Mouse (Mus musculus) lung, embryonic 15.5 days (tissue): Measurements from ENCODE around the gene Cldn13. TPM values are rescaled to one million over a fixed set of nuclear protein-coding genes. Genes with fewer than 3 reads are reported as not detected.

Source experiments
- ATAC-seq: fragments of 200-750 bp; cut with Nextera tagmentation; 2 replicates; pipeline ENCODE4 v1.8.0; 2017; ENCODE audit warnings: moderate number of reproducible peaks, borderline replicate concordance; ENCODE audit not compliant: low FRiP score, low TSS enrichment; ENCODE audit errors: extremely low read depth
- H3K27ac ChIP-seq: fragments of 300-500 bp; sonication (generic); 2 replicates; pipeline ENCODE4 v1.5.1; 2015; ENCODE audit warnings: moderate library complexity, mild to moderate bottlenecking, inconsistent platforms
- H3K27me3 ChIP-seq: fragments of 300-500 bp; sonication (generic); 2 replicates; pipeline ENCODE4 v1.6.1; 2015; ENCODE audit warnings: inconsistent platforms
- H3K36me3 ChIP-seq: fragments of 300-500 bp; sonication (generic); 2 replicates; pipeline ENCODE4 v1.6.1; 2015; ENCODE audit warnings: inconsistent platforms
- H3K4me1 ChIP-seq: fragments of 300-500 bp; sonication (generic); 2 replicates; pipeline ENCODE4 v1.6.1; 2015; ENCODE audit warnings: inconsistent platforms
- H3K4me2 ChIP-seq: fragments of 300-500 bp; sonication (generic); 2 replicates; pipeline ENCODE4 v1.6.1; 2015; ENCODE audit warnings: inconsistent platforms, mild to moderate bottlenecking, moderate library complexity
- H3K4me3 ChIP-seq: fragments of 300-500 bp; sonication (generic); 2 replicates; pipeline ENCODE4 v1.5.1; 2015; ENCODE audit warnings: mild to moderate bottlenecking, inconsistent platforms
- H3K9ac ChIP-seq: fragments of 300-500 bp; sonication (generic); 2 replicates; pipeline ENCODE4 v1.6.1; 2015; ENCODE audit warnings: inconsistent platforms
- H3K9me3 ChIP-seq: fragments of 300-500 bp; sonication (generic); 2 replicates; pipeline ENCODE4 v1.6.1; 2016; ENCODE audit warnings: inconsistent platforms
- WGBS: fragments of 180-500 bp; shearing (Covaris S2); methylation state at CpG from one replicate; pipeline ENCODE4 v1.1.7; 2015; 5-methylcytosine and 5-hydroxymethylcytosine counted together
- polyA plus RNA-seq: library from polyadenylated mRNA; unstranded; fragments of >200 nt; fragmentation: Nextera tagmentation; extraction: Ambion mirVana; gene quantifications from 2 replicates; pipeline ENCODE4 v1.2.1, GENCODE M21; 2015

Gene Cldn13
- polyA plus RNA-seq, 1 experiment from 2014 or later: 0.65 TPM

DNA sequence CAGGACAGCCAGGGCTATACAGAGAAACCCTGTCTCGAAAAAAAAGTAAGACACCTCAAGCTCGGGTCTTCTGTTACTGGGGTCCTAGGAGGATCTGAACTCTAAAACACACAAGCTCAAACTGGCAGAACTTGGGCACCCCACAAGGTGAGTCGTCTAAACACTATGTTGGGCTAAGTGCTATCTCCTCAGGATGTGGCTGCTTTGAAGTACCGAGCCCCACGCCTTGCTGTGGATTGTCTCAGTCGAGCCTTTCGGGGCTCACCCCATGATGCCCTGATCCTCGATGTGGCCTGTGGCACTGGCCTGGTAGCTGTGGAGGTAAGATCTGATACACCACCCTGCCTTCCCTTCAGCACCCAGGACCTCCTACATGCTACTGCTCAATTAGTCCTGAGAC, 18.0 kb upstream of the Cldn13 start:
- peaks cover 13% of the 10 kb centered on the region; the same call in 1 of the 2 replicates for H3K4me1 ChIP-seq
- H3K27me3 ChIP-seq: no peaks in the 10 kb centered on the region
- no peak for ATAC-seq
- 89% methylated on average over 8 of the region's 8 CpGs for WGBS
- peak overlapping the region; percentile 89 for H3K4me2 ChIP-seq
- no peaks in the 10 kb centered on the region for H3K9me3 ChIP-seq
- no peak overlapping the region for H3K27ac ChIP-seq
- no peaks in the 10 kb centered on the region for H3K36me3 ChIP-seq
- peak overlapping the region; percentile 91; the same call in 1 of the 2 replicates for H3K4me3 ChIP-seq
- H3K9ac ChIP-seq: no peak overlapping the region

DNA sequence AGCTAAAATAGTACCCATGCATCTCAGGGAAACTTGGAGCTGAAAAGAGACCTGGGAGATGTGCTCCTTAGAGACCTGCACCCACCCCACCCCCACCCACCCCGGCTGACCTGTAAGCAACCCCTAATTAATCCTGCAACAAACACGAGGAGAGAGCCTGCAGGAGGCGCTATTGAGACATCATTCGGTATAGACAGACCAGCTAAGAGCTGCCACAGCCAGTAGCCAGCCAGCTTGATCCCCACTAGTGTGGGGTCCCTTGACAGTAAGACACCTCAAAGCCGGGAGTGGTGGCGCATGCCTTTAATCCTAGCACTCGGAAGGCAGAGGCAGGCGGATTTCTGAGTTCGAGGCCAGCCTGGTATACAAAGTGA, 17.6 kb upstream of the Cldn13 start:
- H3K4me1 ChIP-seq: peaks cover 13% of the 10 kb centered on the region; the same call in 1 of the 2 replicates
- no peaks in the 10 kb centered on the region for H3K36me3 ChIP-seq
- peak overlapping the region; percentile 91 for H3K4me3 ChIP-seq
- peak overlapping the region; percentile 81; the same call in 1 of the 2 replicates for H3K27ac ChIP-seq
- peak; percentile 32; the same call in 1 of the 2 replicates for ATAC-seq
- peak overlapping the region; percentile 89 for H3K4me2 ChIP-seq
- H3K9ac ChIP-seq: peak overlapping the region; percentile 77; the same call in 1 of the 2 replicates
- H3K9me3 ChIP-seq: no peaks in the 10 kb centered on the region
- 44% methylated on average over 9 of the region's 9 CpGs for WGBS
- H3K27me3 ChIP-seq: no peaks in the 10 kb centered on the region

DNA sequence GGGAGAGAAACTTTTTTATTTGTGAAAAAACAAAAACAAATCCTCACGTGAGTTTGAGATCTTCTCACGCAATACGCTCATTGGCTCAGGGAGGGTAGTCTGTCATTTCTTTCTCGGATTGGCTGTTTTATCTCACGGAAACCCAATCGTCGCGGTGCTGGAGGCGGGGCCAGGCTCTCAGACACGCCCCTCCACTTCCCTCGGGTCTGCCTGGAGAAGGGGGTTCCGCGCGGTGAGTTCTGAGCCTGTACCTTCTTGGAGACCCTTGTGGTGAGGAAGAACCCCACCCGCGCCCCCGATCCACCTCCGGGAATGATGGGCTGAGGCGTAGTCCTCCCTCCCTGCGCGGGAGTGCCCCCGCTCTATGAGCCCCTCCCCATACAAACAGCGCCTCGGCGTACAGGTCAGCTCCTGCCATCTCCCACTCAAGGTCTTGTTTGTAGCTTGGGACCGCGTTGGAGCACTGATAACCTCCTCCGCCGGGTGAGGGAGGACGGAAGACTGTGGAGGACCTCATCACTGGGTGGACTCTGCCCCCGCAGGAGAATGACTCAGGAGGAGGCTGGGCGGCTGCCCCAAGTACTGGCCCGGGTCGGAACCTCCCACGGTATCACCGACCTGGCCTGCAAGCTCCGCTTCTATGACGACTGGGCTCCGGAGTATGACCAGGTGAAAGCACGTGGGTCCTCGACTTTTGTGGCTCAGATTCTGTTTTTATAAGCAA, 17.0 kb upstream of the Cldn13 start, which contains the start of gene Mettl27:
Gene Mettl27, plus strand, starts transcription at position 190 of the 724 bp plus-strand sequence.
- H3K4me2 ChIP-seq: peak within 1 kb of the TSS; percentile 89
- ATAC-seq: peak; percentile 96
- H3K4me3 ChIP-seq: peak within 1 kb of the TSS; percentile 91
- H3K27ac ChIP-seq: peak within 1 kb of the TSS; percentile 81
- no peaks in the 10 kb centered on the region for H3K9me3 ChIP-seq
- under 1% methylated on average over 41 of the region's 41 CpGs for WGBS
- no peaks in the 10 kb centered on the region for H3K36me3 ChIP-seq
- no peaks in the 10 kb centered on the region for H3K27me3 ChIP-seq
- peaks cover 13% of the 10 kb centered on the region; the same call in 1 of the 2 replicates for H3K4me1 ChIP-seq
- peak within 1 kb of the TSS; percentile 77 for H3K9ac ChIP-seq

DNA sequence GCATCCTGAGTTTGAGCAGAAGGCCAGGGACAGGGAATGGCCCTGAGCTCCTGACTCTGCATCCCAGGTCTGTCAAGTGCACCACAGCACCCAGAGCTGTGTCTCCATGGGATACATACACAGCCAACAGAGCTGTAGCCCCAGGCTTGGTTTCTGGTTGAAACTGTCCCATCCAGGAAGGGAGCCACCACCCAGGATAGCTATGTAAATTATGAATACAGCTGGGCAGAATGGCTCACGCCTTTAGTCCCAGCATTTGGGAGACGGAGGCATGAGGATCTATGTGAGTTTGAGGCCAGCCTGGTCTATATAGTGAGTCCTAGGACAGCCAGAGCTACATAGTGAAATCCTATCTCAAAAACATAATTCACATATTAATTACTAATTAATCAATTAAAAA, 14.7 kb upstream of the Cldn13 start:
- no peaks in the 10 kb centered on the region for H3K9me3 ChIP-seq
- H3K27ac ChIP-seq: no peak overlapping the region
- peaks cover 13% of the 10 kb centered on the region; the same call in 1 of the 2 replicates for H3K4me1 ChIP-seq
- no peak overlapping the region for H3K4me2 ChIP-seq
- no peak overlapping the region for H3K9ac ChIP-seq
- no peaks in the 10 kb centered on the region for H3K36me3 ChIP-seq
- H3K27me3 ChIP-seq: no peaks in the 10 kb centered on the region
- ATAC-seq: no peak
- no peak overlapping the region for H3K4me3 ChIP-seq
- 86% methylated on average over 2 of the region's 2 CpGs for whole genome bisulfite sequencing

DNA sequence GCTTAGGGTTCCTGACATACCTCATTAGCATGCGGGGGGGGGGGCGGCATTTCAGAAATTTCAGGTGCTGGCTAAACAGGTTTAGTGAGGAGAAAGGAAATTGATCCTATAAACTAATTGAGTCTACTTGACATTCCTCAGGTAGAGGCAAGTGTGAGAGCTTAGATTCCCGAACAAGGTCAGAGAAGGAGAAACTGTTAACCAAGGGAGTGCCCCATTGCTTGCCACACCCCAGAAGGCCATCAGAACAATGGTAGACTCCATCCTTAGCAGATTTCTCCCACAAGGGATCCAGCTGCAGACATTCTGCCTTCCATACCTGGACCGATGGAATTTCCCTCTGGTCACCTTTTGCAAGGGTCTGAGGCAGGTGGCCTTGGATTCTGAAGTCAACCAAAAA, 11.4 kb upstream of the Cldn13 start:
- Histone ChIP-seq H3K27me3 (no peaks in the 10 kb centered on the region), H3K4me3 (no peak overlapping the region), H3K36me3 (no peaks in the 10 kb centered on the region), H3K9me3 (no peaks in the 10 kb centered on the region), H3K9ac (no peak overlapping the region), H3K4me1 (0 out of 2 replicates have a peak, but pooled peaks cover 4% of the 10 kb centered on the region), H3K4me2 (no peak overlapping the region), H3K27ac (no peak overlapping the region)
- ATAC-seq: no peak
- 67% methylated on average over 4 of the region's 4 CpGs for WGBS

DNA sequence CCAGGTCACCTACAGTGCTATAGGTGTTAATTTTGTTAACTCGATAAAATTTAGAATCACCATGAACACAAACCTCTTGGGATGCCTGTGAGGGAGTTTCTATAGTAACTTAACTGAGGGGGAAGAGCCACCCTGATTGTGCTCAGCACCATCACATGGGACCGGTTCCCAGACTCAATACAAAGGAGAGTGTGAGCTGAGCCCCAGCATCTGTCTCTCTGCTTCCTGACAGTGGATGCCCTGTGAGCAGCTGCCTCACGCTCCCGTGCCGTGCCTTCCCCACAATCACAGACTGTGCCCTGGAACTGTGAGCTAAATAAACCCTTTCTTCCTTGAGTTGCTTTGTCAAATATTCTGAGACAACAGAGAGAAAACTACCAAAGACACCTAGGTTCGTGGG, 7.8 kb upstream of the Cldn13 start:
- no peak for ATAC-seq
- 41% methylated on average over 6 of the region's 6 CpGs for WGBS

DNA sequence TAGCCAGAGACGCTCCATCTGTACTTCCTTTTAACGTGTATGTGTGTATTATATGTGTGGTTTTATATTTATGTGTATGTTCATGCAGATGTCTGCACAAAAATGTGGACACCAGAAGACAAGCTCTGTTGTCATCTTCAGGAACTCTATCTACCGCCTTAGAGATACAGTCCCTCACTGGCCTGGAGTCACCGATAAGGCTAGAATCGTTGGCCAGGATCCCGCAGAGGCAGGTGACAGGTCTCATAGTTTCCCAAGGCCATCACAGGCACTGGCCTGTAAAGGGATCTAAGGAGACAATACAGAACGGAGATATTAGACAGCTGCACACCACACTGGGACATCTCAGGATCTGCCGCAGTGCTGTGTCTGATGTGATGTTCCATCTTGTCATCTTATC, 5.8 kb upstream of the Cldn13 start:
- H3K4me2 ChIP-seq: no peak overlapping the region
- H3K4me1 ChIP-seq: no peaks in the 10 kb centered on the region
- H3K27me3 ChIP-seq: no peaks in the 10 kb centered on the region
- no peaks in the 10 kb centered on the region for H3K36me3 ChIP-seq
- H3K9ac ChIP-seq: no peak overlapping the region
- no peaks in the 10 kb centered on the region for H3K9me3 ChIP-seq
- H3K4me3 ChIP-seq: no peak overlapping the region
- no peak for ATAC-seq
- WGBS: 85% methylated on average over 8 of the region's 8 CpGs
- H3K27ac ChIP-seq: no peak overlapping the region

More for the DNA sequence above, 7.8 kb upstream of the Cldn13 start:
- Histone ChIP-seq H3K4me1 (no peaks in the 10 kb centered on the region), H3K9me3 (no peaks in the 10 kb centered on the region), H3K27me3 (no peaks in the 10 kb centered on the region), H3K36me3 (no peaks in the 10 kb centered on the region), H3K4me3 (no peak overlapping the region), H3K4me2 (no peak overlapping the region), H3K27ac (no peak overlapping the region), H3K9ac (no peak overlapping the region)

DNA sequence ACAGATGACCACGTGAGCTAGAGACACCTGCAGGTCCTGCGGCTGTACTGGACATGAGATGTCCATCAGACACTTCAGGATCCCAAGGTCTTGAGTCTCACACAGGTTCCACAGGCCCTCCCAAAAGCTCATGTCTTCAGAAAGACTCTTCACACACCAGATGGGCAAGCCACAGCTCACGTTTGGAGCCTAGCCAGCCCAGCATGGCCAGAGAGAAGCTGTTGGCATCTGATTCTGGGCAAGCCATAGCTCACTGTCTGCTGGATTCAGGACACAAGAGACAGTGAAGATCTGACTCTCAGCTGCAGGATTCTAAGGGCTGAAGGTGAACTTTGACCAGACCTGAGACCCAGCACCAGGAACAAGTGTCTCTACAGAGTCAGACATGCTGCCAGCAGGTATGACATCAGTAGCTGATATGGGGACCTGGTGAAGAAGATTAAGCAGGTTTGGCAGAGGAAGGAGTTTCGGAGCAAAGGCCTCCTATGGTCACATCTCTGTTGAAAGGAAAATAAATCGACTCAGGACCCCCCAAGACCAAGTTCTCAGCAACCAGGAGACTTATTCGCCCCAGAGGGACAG, 4.9 kb upstream of the Cldn13 start:
- H3K36me3 ChIP-seq: no peaks in the 10 kb centered on the region
- no peak overlapping the region for H3K9ac ChIP-seq
- no peak overlapping the region for H3K4me2 ChIP-seq
- no peaks in the 10 kb centered on the region for H3K9me3 ChIP-seq
- ATAC-seq: no peak
- 72% methylated on average over 6 of the region's 6 CpGs for WGBS
- no peaks in the 10 kb centered on the region for H3K27me3 ChIP-seq
- no peak overlapping the region for H3K27ac ChIP-seq
- H3K4me1 ChIP-seq: no peaks in the 10 kb centered on the region
- H3K4me3 ChIP-seq: no peak overlapping the region

DNA sequence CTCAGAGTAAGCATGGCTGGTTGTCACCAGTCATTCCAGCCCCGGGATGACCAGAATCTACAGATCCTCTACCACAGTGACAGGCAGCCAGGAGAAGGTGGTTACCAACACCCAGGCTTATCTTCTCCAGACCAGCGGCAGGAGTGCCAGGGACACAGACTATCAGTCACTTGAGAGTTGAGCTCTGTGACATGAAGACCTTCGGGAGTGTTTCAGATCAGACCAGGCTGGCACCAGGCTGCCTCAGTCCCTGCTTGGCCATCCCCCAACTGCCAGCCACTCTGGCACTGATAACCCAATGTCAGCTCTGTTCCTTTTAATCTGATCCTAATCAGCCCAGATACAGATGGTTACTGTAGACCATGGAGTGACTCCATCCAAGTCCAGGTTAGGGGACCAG, 3.8 kb upstream of the Cldn13 start:
- H3K4me3 ChIP-seq: no peak overlapping the region
- no peak overlapping the region for H3K4me2 ChIP-seq
- WGBS: 66% methylated on average over 3 of the region's 3 CpGs
- peak; percentile 44; the same call in 1 of the 2 replicates for ATAC-seq
- no peak overlapping the region for H3K27ac ChIP-seq
- H3K27me3 ChIP-seq: no peaks in the 10 kb centered on the region
- no peaks in the 10 kb centered on the region for H3K4me1 ChIP-seq
- no peak overlapping the region for H3K9ac ChIP-seq
- H3K9me3 ChIP-seq: no peaks in the 10 kb centered on the region
- no peaks in the 10 kb centered on the region for H3K36me3 ChIP-seq

DNA sequence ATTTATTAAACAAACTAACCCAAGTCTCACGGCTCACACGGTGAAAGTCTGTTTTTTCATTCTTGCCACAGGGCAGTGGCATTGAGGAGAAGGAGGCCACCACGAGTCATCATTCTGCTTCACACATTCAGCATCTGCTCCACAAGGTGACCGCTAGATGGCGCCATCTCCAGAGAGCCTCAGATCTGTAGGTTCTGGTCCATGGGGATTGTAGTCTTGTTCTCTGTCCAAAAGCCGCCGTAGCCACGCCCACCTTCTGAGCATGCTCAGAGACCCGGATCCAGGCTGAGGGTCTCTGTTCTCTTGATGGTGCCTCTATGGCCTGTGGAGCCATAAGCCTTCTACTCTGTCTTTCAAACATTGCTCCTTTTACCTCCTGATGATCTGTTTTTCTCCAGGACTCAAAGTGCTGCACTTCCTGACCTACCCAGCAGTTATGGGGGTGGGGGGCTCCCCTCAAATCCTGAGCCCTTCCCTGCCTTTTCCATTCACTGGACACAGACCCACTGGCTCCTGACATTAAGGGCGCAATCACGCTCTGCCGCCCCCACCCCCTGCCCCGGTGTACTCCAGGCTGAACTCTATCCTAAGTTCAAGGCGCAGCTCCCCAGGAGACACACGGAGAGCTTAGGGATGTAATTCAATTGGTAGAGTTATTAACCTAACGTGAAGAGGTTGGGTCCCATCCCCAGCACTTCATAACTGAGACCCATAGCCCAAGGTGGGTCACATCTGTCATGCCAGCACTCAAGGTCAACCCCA, 2.9 kb upstream of the Cldn13 start:
- no peak overlapping the region for H3K4me3 ChIP-seq
- no peak overlapping the region for H3K27ac ChIP-seq
- H3K4me2 ChIP-seq: no peak overlapping the region
- H3K4me1 ChIP-seq: no peaks in the 10 kb centered on the region
- 45% methylated on average over 16 of the region's 16 CpGs for WGBS
- H3K27me3 ChIP-seq: no peaks in the 10 kb centered on the region
- no peak for ATAC-seq
- no peaks in the 10 kb centered on the region for H3K9me3 ChIP-seq
- no peaks in the 10 kb centered on the region for H3K36me3 ChIP-seq
- H3K9ac ChIP-seq: no peak overlapping the region

DNA sequence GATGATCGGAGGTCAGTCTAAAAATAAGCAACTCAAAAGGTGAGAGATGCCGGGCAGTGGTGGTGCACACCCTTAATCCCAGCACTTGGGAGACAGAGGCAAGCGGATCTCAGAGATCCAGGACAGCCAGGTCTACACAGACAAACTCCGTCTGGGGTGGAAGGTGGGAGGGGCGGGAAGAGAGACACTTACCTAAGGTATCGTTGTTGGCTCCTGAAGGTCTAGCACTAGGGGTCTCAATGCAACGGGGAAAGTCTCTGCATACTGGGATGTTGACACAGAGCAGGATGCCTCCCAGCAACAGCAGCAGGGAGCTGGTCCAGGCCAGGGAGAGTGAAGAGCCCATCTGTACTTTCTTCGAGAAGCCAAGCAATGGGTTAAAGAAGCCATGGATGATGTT, 816 bp downstream of the Cldn13 start:
- H3K36me3 ChIP-seq: no peaks in the 10 kb centered on the region
- no peak overlapping the region for H3K27ac ChIP-seq
- 73% methylated on average over 8 of the region's 8 CpGs for WGBS
- H3K9me3 ChIP-seq: no peaks in the 10 kb centered on the region
- H3K4me3 ChIP-seq: no peak overlapping the region
- no peaks in the 10 kb centered on the region for H3K4me1 ChIP-seq
- H3K4me2 ChIP-seq: no peak overlapping the region
- H3K9ac ChIP-seq: no peak overlapping the region
- ATAC-seq: no peak
- no peaks in the 10 kb centered on the region for H3K27me3 ChIP-seq

DNA sequence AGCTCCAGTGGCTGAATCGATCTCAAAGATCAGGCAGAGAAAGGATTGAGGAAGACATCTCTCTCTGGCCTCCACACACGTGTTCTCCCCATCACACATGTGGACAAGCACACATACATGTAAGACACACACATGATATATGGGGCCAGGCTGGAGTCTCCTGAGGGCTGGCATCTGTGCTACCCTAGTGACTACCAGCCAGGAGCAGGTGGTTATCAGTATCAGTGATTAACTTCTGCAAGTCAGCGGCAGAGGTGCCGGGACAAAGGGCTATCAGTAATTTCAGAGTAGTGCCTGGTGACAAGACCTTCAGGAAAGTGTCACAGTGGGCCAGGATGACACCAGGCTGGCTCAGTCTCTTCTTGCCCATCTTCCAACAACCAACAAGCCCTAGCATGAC, 1.6 kb downstream of the Cldn13 start:
- Histone ChIP-seq H3K9ac (no peak overlapping the region), H3K9me3 (no peaks in the 10 kb centered on the region), H3K4me3 (no peak overlapping the region), H3K4me1 (no peaks in the 10 kb centered on the region), H3K27me3 (no peaks in the 10 kb centered on the region), H3K36me3 (no peaks in the 10 kb centered on the region), H3K27ac (no peak overlapping the region), H3K4me2 (no peak overlapping the region)
- 72% methylated on average over 4 of the region's 4 CpGs for WGBS
- ATAC-seq: peak; percentile 43; the same call in 1 of the 2 replicates
